Mouse (Mus musculus) MEL (cell line): Measurements from ENCODE around the gene Sdhc. TPM values are rescaled to one million over a fixed set of nuclear protein-coding genes. Genes with fewer than 3 reads are reported as not detected.
"Not testable (repeated sequence)": the region's sequence is repeated elsewhere in the genome, so short reads cannot be mapped to it uniquely, and the experiment has no call there.

Source experiments
- DNase-seq: peaks from one replicate; pipeline ENCODE4 v3.0.0; 2011; ENCODE audit warnings: low read depth, low spot score
- H3K27ac ChIP-seq: 2 replicates; pipeline ENCODE4 v1.5.1; 2012; ENCODE audit warnings: low read depth, mild to moderate bottlenecking, control low read depth, low read length, moderate library complexity; ENCODE audit not compliant: control insufficient read depth
- H3K27me3 ChIP-seq, 2 experiments: fragments of 150-350 bp in 1 of 2; sonication (generic) in 1 of 2; 2 replicates each; pipeline ENCODE4 v1.6.1; 2012; ENCODE audit warnings: low read length in 2 of 2, mild to moderate bottlenecking in 2 of 2, improper control_type of control experiment in 1 of 2, moderate library complexity in 1 of 2; ENCODE audit not compliant: insufficient read depth in 2 of 2, control insufficient read depth in 1 of 2
- H3K36me3 ChIP-seq, 2 experiments: 2 replicates each; pipeline ENCODE4 v1.6.1; 2012 to 2014; ENCODE audit warnings: low read length in 2 of 2, improper control_type of control experiment in 1 of 2, inconsistent platforms in 1 of 2, mild to moderate bottlenecking in 1 of 2; ENCODE audit not compliant: insufficient read depth in 2 of 2, control insufficient read depth in 1 of 2
- H3K4me1 ChIP-seq, 2 experiments: fragments of 150-350 bp in 1 of 2; sonication (generic) in 1 of 2; 2 replicates each; pipeline ENCODE4 v1.6.1; 2012; ENCODE audit warnings: low read length in 2 of 2, improper control_type of control experiment in 1 of 2, mild to moderate bottlenecking in 1 of 2; ENCODE audit not compliant: insufficient read depth in 2 of 2, control insufficient read depth in 1 of 2
- H3K4me3 ChIP-seq, 2 experiments: fragments of 150-350 bp in 1 of 2; sonication (generic) in 1 of 2; 2 replicates each; pipeline ENCODE4 v1.5.1; 2012; ENCODE audit warnings: low read depth in 2 of 2, low read length in 2 of 2, mild to moderate bottlenecking in 2 of 2, moderate library complexity in 2 of 2, control low read depth in 1 of 2, improper control_type of control experiment in 1 of 2; ENCODE audit not compliant: control insufficient read depth in 1 of 2, insufficient read depth in 1 of 2
- H3K79me2 ChIP-seq: 2 replicates; pipeline ENCODE4 v1.6.1; 2012; ENCODE audit warnings: mild to moderate bottlenecking, low read length, moderate library complexity; ENCODE audit not compliant: control insufficient read depth, poor library complexity, insufficient read depth
- H3K9ac ChIP-seq: 2 replicates; pipeline ENCODE4 v1.6.1; 2012; ENCODE audit warnings: low read depth, mild to moderate bottlenecking, control low read depth, low read length, moderate library complexity; ENCODE audit not compliant: control insufficient read depth, poor library complexity, severe bottlenecking
- H3K9me3 ChIP-seq: fragments of 150-350 bp; sonication (generic); replicated peaks from 2 replicates; pipeline ENCODE4 v1.6.1; 2012; ENCODE audit warnings: mild to moderate bottlenecking, low read length, improper control_type of control experiment, moderate library complexity; ENCODE audit not compliant: insufficient read depth
- CHD1 ChIP-seq: IDR thresholded peaks from 2 replicates; pipeline ENCODE4 v1.6.1; 2012; ENCODE audit warnings: low read depth, mild to moderate bottlenecking, inconsistent platforms, low read length, improper control_type of control experiment
- E2F4 ChIP-seq: IDR thresholded peaks from 2 replicates; pipeline ENCODE4 v1.6.1; 2011; ENCODE audit warnings: low read depth, low read length, improper control_type of control experiment, borderline replicate concordance
- EP300 ChIP-seq, 2 experiments: IDR thresholded peaks; 2 replicates each; pipeline ENCODE4 v1.6.1; 2011; ENCODE audit warnings: improper control_type of control experiment in 2 of 2, low read length in 2 of 2, low read depth in 1 of 2, mild to moderate bottlenecking in 1 of 2
- ETS1 ChIP-seq: IDR thresholded peaks from 2 replicates; pipeline ENCODE4 v1.6.1; 2012; ENCODE audit warnings: low read depth, mild to moderate bottlenecking, inconsistent platforms, low read length, improper control_type of control experiment, moderate library complexity
- HCFC1 ChIP-seq: IDR thresholded peaks from 2 replicates; pipeline ENCODE4 v1.6.1; 2012; ENCODE audit warnings: low read depth, mild to moderate bottlenecking, inconsistent platforms, low read length, improper control_type of control experiment, moderate library complexity
- JUND ChIP-seq: IDR thresholded peaks from 2 replicates; pipeline ENCODE4 v1.6.1; 2011; ENCODE audit warnings: low read depth, mild to moderate bottlenecking, improper control_type of control experiment, low read length
- KAT2A ChIP-seq: conservative IDR thresholded peaks from 2 replicates; pipeline ENCODE4 v1.6.1; 2012; ENCODE audit warnings: low read depth, low read length, improper control_type of control experiment, inconsistent platforms
- MAX ChIP-seq: IDR thresholded peaks from 2 replicates; pipeline ENCODE4 v1.6.1; 2011; ENCODE audit warnings: low read length, improper control_type of control experiment
- MXI1 ChIP-seq: IDR thresholded peaks from 2 replicates; pipeline ENCODE4 v1.6.1; 2011; ENCODE audit warnings: mild to moderate bottlenecking, low read depth, low read length, improper control_type of control experiment
- MYB ChIP-seq: IDR thresholded peaks from 2 replicates; pipeline ENCODE4 v1.6.1; 2011; ENCODE audit warnings: mild to moderate bottlenecking, low read depth, low read length, improper control_type of control experiment
- MYC ChIP-seq: IDR thresholded peaks from 2 replicates; pipeline ENCODE4 v1.6.1; 2011; ENCODE audit warnings: low read depth, mild to moderate bottlenecking, low read length, improper control_type of control experiment, moderate library complexity
- POLR2A ChIP-seq, 2 experiments: IDR thresholded peaks; 2 replicates each; pipeline ENCODE4 v1.6.1; 2011 to 2012; ENCODE audit warnings: low read length in 2 of 2, mild to moderate bottlenecking in 2 of 2, control low read depth in 1 of 2, improper control_type of control experiment in 1 of 2, low read depth in 1 of 2, moderate library complexity in 1 of 2; ENCODE audit not compliant: control insufficient read depth in 1 of 2, insufficient read depth in 1 of 2, poor library complexity in 1 of 2
- POLR2AphosphoS5 ChIP-seq: IDR thresholded peaks from 2 replicates; pipeline ENCODE4 v1.6.1; 2012; ENCODE audit warnings: low read depth, borderline replicate concordance, mild to moderate bottlenecking, inconsistent platforms, low read length, moderate library complexity, mixed read lengths
- SIN3A ChIP-seq: IDR thresholded peaks from 2 replicates; pipeline ENCODE4 v1.6.1; 2012; ENCODE audit warnings: low read length, improper control_type of control experiment, inconsistent platforms
- SMC3 ChIP-seq: IDR thresholded peaks from 2 replicates; pipeline ENCODE4 v1.6.1; 2011; ENCODE audit warnings: low read depth, low read length, improper control_type of control experiment
- TAL1 ChIP-seq: IDR thresholded peaks from 2 replicates; pipeline ENCODE4 v1.6.1; 2012; ENCODE audit warnings: mild to moderate bottlenecking, inconsistent platforms, low read length, moderate library complexity, mixed read lengths
- TBP ChIP-seq: IDR thresholded peaks from 2 replicates; pipeline ENCODE4 v1.8.0; 2011; ENCODE audit warnings: low read depth, low read length, improper control_type of control experiment
- TCF12 ChIP-seq: IDR thresholded peaks from 2 replicates; pipeline ENCODE4 v1.6.1; 2014; ENCODE audit warnings: low read depth, mild to moderate bottlenecking, inconsistent platforms, low read length, improper control_type of control experiment, moderate library complexity
- USF1 ChIP-seq: IDR thresholded peaks from 2 replicates; pipeline ENCODE4 v1.6.1; 2014; ENCODE audit warnings: low read depth, mild to moderate bottlenecking, inconsistent platforms, low read length, improper control_type of control experiment, moderate library complexity
- ZC3H11A ChIP-seq: IDR thresholded peaks from 2 replicates; pipeline ENCODE4 v1.6.1; 2012; ENCODE audit warnings: low read depth, mild to moderate bottlenecking, inconsistent platforms, low read length, improper control_type of control experiment
- polyA plus RNA-seq, 2 experiments: library from polyadenylated mRNA; stranded (reverse) in 1 of 2; unstranded in 1 of 2; fragments of >175 nt in 1 of 2; fragments of >200 nt in 1 of 2; gene quantifications; 2 replicates each; pipeline versions ENCODE4 v1.2.1 to v1.2.4; 2012; ENCODE audit warnings: low replicate concordance in 2 of 2, low read depth in 1 of 2; ENCODE audit not compliant: insufficient read length in 2 of 2, insufficient read depth in 1 of 2, missing spikeins in 1 of 2
- total RNA-seq: library from RNA; depleted of rRNA; stranded (reverse); fragments of 300-350 nt; gene quantifications from 2 replicates; pipeline ENCODE4 v1.2.3, GENCODE M21; 2012

The Sdhc gene
- total and polyA plus RNA-seq, 3 experiments = 79.4 to 224 TPM; not detected in 1

GRCm38 (mm10) chr1:171088237-171088869, 62.0 kb downstream of the Sdhc start:
- H3K36me3 ChIP-seq, H3K4me1 ChIP-seq, H3K27me3 ChIP-seq, H3K9me3 ChIP-seq, H3K79me2 ChIP-seq: not testable (repeated sequence)
- H3K9ac ChIP-seq = peak overlapping the region; percentile 56
- peak overlapping the region; percentile 43 to 45 for H3K4me3 ChIP-seq
- H3K27ac ChIP-seq = peak overlapping the region; percentile 49; the same call in 1 of the 2 replicates
- peak; percentile 79; the same call in 1 of the 2 replicates for TF ChIP-seq MXI1
- 0 out of 2 replicates have a peak, but pooled peaks have one; percentile 22 for TF ChIP-seq HCFC1
- TF ChIP-seq EP300 (IDR thresholded peaks at IDR 0.05; ENCODE audit: low read depth in 1 of 2, low read length in 2 of 2) = 0 out of 4 replicates have a peak, but pooled peaks of 1 of the 2 experiments have one; percentile 14
- TF ChIP-seq USF1 = peak; percentile 45; the same call in 1 of the 2 replicates
- TF ChIP-seq E2F4 = peak; percentile 66; the same call in 1 of the 2 replicates
- peak; percentile 34; the same call in 1 of the 2 replicates for TF ChIP-seq TBP
- TF ChIP-seq MYC = 0 out of 2 replicates have a peak, but pooled peaks have one; percentile 27
- TF ChIP-seq MAX = peak; percentile 80
- 0 out of 2 replicates have a peak, but pooled peaks have one; percentile 9 for TF ChIP-seq TCF12
- peak; percentile 72 for TF ChIP-seq SIN3A
- peak in 1 of 2 experiments; percentile 27; a peak in 1 of 4 replicates for TF ChIP-seq POLR2A (IDR thresholded peaks at IDR 0.05; ENCODE audit: control insufficient read depth in 1 of 2, insufficient read depth in 1 of 2, low read depth in 1 of 2, low read length in 2 of 2, poor library complexity in 1 of 2)
- peak; percentile 67 for DNase-seq

GRCm38 (mm10) chr1:171085718-171086117, 64.7 kb downstream of the Sdhc start:
- Histone ChIP-seq H3K4me3 (no peak overlapping the region), H3K4me1 (no peaks in the 10 kb centered on the region; a peak in 1 of 4 replicates), H3K79me2 (no peaks in the 10 kb centered on the region), H3K9ac (no peak overlapping the region), H3K27me3 (no peaks in the 10 kb centered on the region), H3K9me3 (no peaks in the 10 kb centered on the region), H3K27ac (no peak overlapping the region), H3K36me3 (peaks cover 0 to 8% of the 10 kb centered on the region in 2 experiments; a peak in 2 of 4 replicates)
- DNase-seq = no peak
- TF ChIP-seq MXI1 (no peak), ZC3H11A (no peak), CHD1 (no peak), MYC (no peak), SIN3A (no peak), MYB (no peak), KAT2A (no peak), SMC3 (no peak), TCF12 (no peak), JUND (no peak), TAL1 (no peak), POLR2AphosphoS5 (no peak), ETS1 (no peak), E2F4 (no peak)

- H3K9me3 ChIP-seq, H3K36me3 ChIP-seq, H3K4me1 ChIP-seq, H3K79me2 ChIP-seq, H3K27me3 ChIP-seq, DNase-seq, H3K9ac ChIP-seq, H3K4me3 ChIP-seq, H3K27ac ChIP-seq: not testable (repeated sequence)
These were observed 68.7 kb downstream of the Sdhc start for GRCm38 (mm10) chr1:171081512-171082231.

GRCm38 (mm10) chr1:171079825-171080224, 70.6 kb downstream of the Sdhc start:
- not testable (repeated sequence) for DNase-seq, H3K9me3 ChIP-seq, H3K9ac ChIP-seq, H3K4me1 ChIP-seq, H3K79me2 ChIP-seq, H3K27ac ChIP-seq, H3K36me3 ChIP-seq, H3K4me3 ChIP-seq, H3K27me3 ChIP-seq
